7 mouse cellular contexts compared by ENCODE assay signal in genomic region chrX:69360238-69361054, GRCm38 (mm10). TPM values are rescaled to one million over a fixed set of nuclear protein-coding genes. Genes with fewer than 3 reads are reported as not detected.
DNase-seq lines count a peak whose midpoint lies in the region; ATAC-seq and TF ChIP-seq lines count a peak whose summit lies in the region.

Gene Aff2, plus strand, starts transcription at chrX:69360294.

- H3K4me3 ChIP-seq in intestine, embryonic 15.5 days (replicated peaks) = peak within 1 kb of the TSS; percentile 58
- H3K4me3 ChIP-seq in midbrain, embryonic 12.5 days = peak within 1 kb of the TSS; percentile 63
- peak within 1 kb of the TSS; percentile 75 for H3K4me3 ChIP-seq in testis, adult 2 months (ENCODE audit: control insufficient read depth, low read depth, low read length)

- H3K9me3 ChIP-seq in intestine, embryonic 15.5 days = no peaks in the 10 kb centered on the region
- H3K9me3 ChIP-seq in midbrain, embryonic 12.5 days = no peaks in the 10 kb centered on the region

- 12% methylated on average over 76 of the region's 79 CpGs for WGBS in intestine, embryonic 15.5 days
- 18% methylated on average over 54 of the region's 79 CpGs for WGBS in midbrain, embryonic 12.5 days

- no peaks in the 10 kb centered on the region for H3K36me3 ChIP-seq in intestine, embryonic 15.5 days
- H3K36me3 ChIP-seq in midbrain, embryonic 12.5 days = no peaks in the 10 kb centered on the region
- no peaks in the 10 kb centered on the region for H3K36me3 ChIP-seq in testis, adult 2 months (ENCODE audit: control insufficient read depth, insufficient read depth, low read length)

- peak within 1 kb of the TSS; percentile 68 for H3K4me2 ChIP-seq in intestine, embryonic 15.5 days (replicated peaks)
- peak within 1 kb of the TSS; percentile 68 for H3K4me2 ChIP-seq in midbrain, embryonic 12.5 days (replicated peaks)

- ATAC-seq in intestine, embryonic 15.5 days = peak; percentile 87
- ATAC-seq in midbrain, embryonic 12.5 days (ENCODE audit: low FRiP score, low read depth) = peak; percentile 93

- peak; percentile 58 to 61 for DNase-seq in adrenal gland, postnatal 36 days
- DNase-seq in cerebellum, postnatal 10 days = peak; percentile 73 to 82
- peak; percentile 44 to 49 for DNase-seq in frontal cortex, postnatal 36 days (ENCODE audit: low spot score in 2 of 2)
- peak; percentile 39 to 59 for DNase-seq in left cerebral cortex, postnatal 36 days (ENCODE audit: low spot score in 2 of 2)

- intact Hi-C loops in left cerebral cortex, postnatal 36 days (cut with DNase I) = no loop called here

- H3K4me1 ChIP-seq in intestine, embryonic 15.5 days (replicated peaks) = no peaks in the 10 kb centered on the region
- peaks cover 4% of the 10 kb centered on the region; the same call in 1 of the 2 replicates for H3K4me1 ChIP-seq in midbrain, embryonic 12.5 days
- H3K4me1 ChIP-seq in testis, adult 2 months (ENCODE audit: control insufficient read depth, insufficient read depth, low read length) = peaks cover 4% of the 10 kb centered on the region

- H3K9ac ChIP-seq in intestine, embryonic 15.5 days = peak within 1 kb of the TSS; percentile 46
- peak within 1 kb of the TSS; percentile 77 for H3K9ac ChIP-seq in midbrain, embryonic 12.5 days (replicated peaks)

- peaks cover 4% of the 10 kb centered on the region for H3K27me3 ChIP-seq in intestine, embryonic 15.5 days (replicated peaks)
- H3K27me3 ChIP-seq in midbrain, embryonic 12.5 days = no peaks in the 10 kb centered on the region; the same call in 1 of the 2 replicates
- no peaks in the 10 kb centered on the region for H3K27me3 ChIP-seq in testis, adult 2 months (ENCODE audit: control insufficient read depth, insufficient read depth, low read length)

- no peak for TF ChIP-seq POLR2A in testis, adult 2 months (IDR thresholded peaks at IDR 0.05; ENCODE audit: control insufficient read depth, low read depth, low read length)

- TF ChIP-seq CTCF in testis, adult 2 months (IDR thresholded peaks at IDR 0.05; ENCODE audit: control insufficient read depth, insufficient read depth, insufficient replicate concordance, low read depth, low read length) = no peak

- H3K27ac ChIP-seq in intestine, embryonic 15.5 days = no peak within 1 kb of the TSS
- peak within 1 kb of the TSS; percentile 69 for H3K27ac ChIP-seq in midbrain, embryonic 12.5 days (replicated peaks)
- no peak within 1 kb of the TSS for H3K27ac ChIP-seq in testis, adult 2 months (ENCODE audit: control insufficient read depth, insufficient read depth, low read depth, low read length)

RNA-seq across cellular contexts. Expression of gene Aff2, which starts in this region (rescaled TPM):
- 1 to 10 TPM; 2.0 to 3.8 TPM for total RNA-seq in adrenal gland, postnatal 36 days (2021)
- polyA plus RNA-seq in intestine, embryonic 15.5 days (2015; fragmentation: Nextera tagmentation; extraction: Ambion mirVana) = 3.2 and 3.4 TPM in 2 replicates
- 10 to 100 TPM; 21.7 to 25.1 TPM for total RNA-seq in left cerebral cortex, postnatal 36 days (2021)
- polyA plus RNA-seq in midbrain, embryonic 12.5 days (2016; fragmentation: Nextera tagmentation; extraction: Ambion mirVana) = 8.7 and 9.1 TPM in 2 replicates
- polyA plus RNA-seq in testis, adult 2 months (2012; rRNA removed) = 0.54 and 0.62 TPM in 2 replicates

Comparison
In these comparisons a context has a peak if more than half of its experiments do, and no peak if none do; other contexts are left out.
1. RNA of gene Aff2 (total RNA-seq): 21.7 to 25.1 TPM in left cerebral cortex, postnatal 36 days; 2.0 to 3.8 TPM in adrenal gland, postnatal 36 days; every median in the first group is over 4 times any median in the second.
2. Peak in every context shown above with its lines, with median percentiles within 50 percentile points of each other: DNase-seq and H3K4me3 ChIP-seq.